Mouse (Mus musculus) lung, embryonic 14.5 days (tissue): Measurements from ENCODE around the gene Trappc3l. TPM values are rescaled to one million over a fixed set of nuclear protein-coding genes. Genes with fewer than 3 reads are reported as not detected.

Experiments used
- ATAC-seq: fragments of 200-750 bp; cut with Nextera tagmentation; 2 replicates; pipeline ENCODE4 v1.8.0; 2017; ENCODE audit warnings: mild to moderate bottlenecking, moderate TSS enrichment, moderate library complexity; ENCODE audit not compliant: insufficient read depth
- DNase-seq: peaks from one replicate; pipeline ENCODE4 v3.0.0-alpha.2; 2015
- H3K27ac ChIP-seq: fragments of 300-500 bp; sonication (generic); 2 replicates; pipeline ENCODE4 v1.5.1; 2014; ENCODE audit warnings: low read depth, mild to moderate bottlenecking, moderate library complexity
- H3K27me3 ChIP-seq: fragments of 300-500 bp; sonication (generic); 2 replicates; pipeline ENCODE4 v1.6.1; 2014; ENCODE audit warnings: low read length, control low read depth; ENCODE audit not compliant: insufficient read depth
- H3K36me3 ChIP-seq: fragments of 300-500 bp; sonication (generic); 2 replicates; pipeline ENCODE4 v1.6.1; 2014; ENCODE audit warnings: control low read depth; ENCODE audit not compliant: insufficient read depth
- H3K4me1 ChIP-seq: fragments of 300-500 bp; sonication (generic); 2 replicates; pipeline ENCODE4 v1.6.1; 2014; ENCODE audit warnings: antibody characterized with exemption, control low read depth; ENCODE audit not compliant: insufficient read depth
- H3K4me2 ChIP-seq: fragments of 300-500 bp; sonication (generic); 2 replicates; pipeline ENCODE4 v1.6.1; 2014; ENCODE audit warnings: mild to moderate bottlenecking
- H3K4me3 ChIP-seq: fragments of 300-500 bp; sonication (generic); 2 replicates; pipeline ENCODE4 v1.5.1; 2014; ENCODE audit warnings: low read depth, low read length
- H3K9ac ChIP-seq: fragments of 300-500 bp; sonication (generic); 2 replicates; pipeline ENCODE4 v1.6.1; 2014
- H3K9me3 ChIP-seq: fragments of 300-500 bp; sonication (generic); 2 replicates; pipeline ENCODE4 v1.6.1; 2016; ENCODE audit warnings: low read depth, low read length, control low read depth
- CTCF ChIP-seq: IDR thresholded peaks from 2 replicates; pipeline ENCODE4 v1.5.1; 2016; ENCODE audit warnings: antibody characterized with exemption, low read depth
- WGBS: fragments of 180-500 bp; shearing (Covaris S2); extraction: QIAGEN DNeasy Blood & Tissue Kit; methylation state at CpG from one replicate; pipeline ENCODE4 v1.1.7; 2014; 5-methylcytosine and 5-hydroxymethylcytosine counted together
- polyA plus RNA-seq: library from polyadenylated mRNA; unstranded; fragments of >200 nt; fragmentation: Nextera tagmentation; extraction: Ambion mirVana; gene quantifications from 2 replicates; pipeline ENCODE4 v1.2.1, GENCODE M21; 2014

Gene Trappc3l
- polyA plus RNA-seq, 1 experiment from 2014 or later: not detected

- no peaks in the 10 kb centered on the region for H3K4me1 ChIP-seq
- no peak overlapping the region for H3K9ac ChIP-seq
- H3K27me3 ChIP-seq: no peaks in the 10 kb centered on the region
- ATAC-seq (no peak), DNase-seq (no peak)
- no peaks in the 10 kb centered on the region for H3K9me3 ChIP-seq
- no peak overlapping the region for H3K4me2 ChIP-seq
- no peaks in the 10 kb centered on the region for H3K36me3 ChIP-seq
- no peak for TF ChIP-seq CTCF
- H3K4me3 ChIP-seq: no peak overlapping the region
- no peak overlapping the region for H3K27ac ChIP-seq
These were observed 80.4 kb downstream of the Trappc3l start for GRCm38 (mm10) chr10:34117770-34118169.

GRCm38 (mm10) chr10:34118421-34118820 lies 81.0 kb downstream of the Trappc3l start:
- ATAC-seq (no peak), DNase-seq (no peak)
- no peak for TF ChIP-seq CTCF
- Histone ChIP-seq H3K36me3 (no peaks in the 10 kb centered on the region), H3K27ac (no peak overlapping the region), H3K27me3 (no peaks in the 10 kb centered on the region), H3K9ac (no peak overlapping the region), H3K4me2 (no peak overlapping the region), H3K4me1 (no peaks in the 10 kb centered on the region), H3K9me3 (no peaks in the 10 kb centered on the region), H3K4me3 (no peak overlapping the region)
- WGBS: 84% methylated on average over 2 of the region's 2 CpGs

- H3K4me3 ChIP-seq: peak within 1 kb of the TSS; percentile 47
- H3K27ac ChIP-seq: no peak within 1 kb of the TSS
- H3K9ac ChIP-seq: peak within 1 kb of the TSS; percentile 55
- H3K36me3 ChIP-seq: no peaks in the 10 kb centered on the region
- peak; percentile 74 for DNase-seq
- 13% methylated on average over 44 of the region's 44 CpGs for WGBS
- peak within 1 kb of the TSS; percentile 82 for H3K4me2 ChIP-seq
- peak; percentile 76 for ATAC-seq
- H3K4me1 ChIP-seq: no peaks in the 10 kb centered on the region
- H3K27me3 ChIP-seq: no peaks in the 10 kb centered on the region
- H3K9me3 ChIP-seq: no peaks in the 10 kb centered on the region
- TF ChIP-seq CTCF: no peak
These were observed 90.3 kb downstream of the Trappc3l start, which contains the start of gene Calhm6 for GRCm38 (mm10) chr10:34127392-34128378. Gene Calhm6, minus strand, starts transcription at chr10:34127984.

GRCm38 (mm10) chr10:34128391-34128790 lies 91.0 kb downstream of the Trappc3l start:
- ATAC-seq (no peak), DNase-seq (peak; percentile 37)
- no peak for TF ChIP-seq CTCF
- WGBS: 67% methylated on average over 6 of the region's 6 CpGs
- no peaks in the 10 kb centered on the region for H3K4me1 ChIP-seq
- H3K27ac ChIP-seq: no peak overlapping the region
- H3K9ac ChIP-seq: no peak overlapping the region
- H3K4me2 ChIP-seq: no peak overlapping the region
- H3K36me3 ChIP-seq: no peaks in the 10 kb centered on the region
- no peaks in the 10 kb centered on the region for H3K27me3 ChIP-seq
- no peak overlapping the region for H3K4me3 ChIP-seq
- no peaks in the 10 kb centered on the region for H3K9me3 ChIP-seq

GRCm38 (mm10) chr10:34131356-34131755 lies 94.0 kb downstream of the Trappc3l start:
- H3K4me1 ChIP-seq: no peaks in the 10 kb centered on the region
- no peak for TF ChIP-seq CTCF
- no peak overlapping the region for H3K4me3 ChIP-seq
- no peak overlapping the region for H3K4me2 ChIP-seq
- DNase-seq: peak; percentile 5
- H3K9ac ChIP-seq: no peak overlapping the region
- H3K36me3 ChIP-seq: no peaks in the 10 kb centered on the region
- no peaks in the 10 kb centered on the region for H3K27me3 ChIP-seq
- H3K9me3 ChIP-seq: no peaks in the 10 kb centered on the region
- no peak overlapping the region for H3K27ac ChIP-seq
- 62% methylated on average over 2 of the region's 2 CpGs for WGBS
- no peak for ATAC-seq

GRCm38 (mm10) chr10:34136432-34136831 lies 99.0 kb downstream of the Trappc3l start:
- no peak overlapping the region for H3K4me3 ChIP-seq
- H3K9me3 ChIP-seq: no peaks in the 10 kb centered on the region
- 26% methylated on average over 6 of the region's 6 CpGs for WGBS
- no peak overlapping the region for H3K27ac ChIP-seq
- no peak overlapping the region for H3K9ac ChIP-seq
- H3K36me3 ChIP-seq: no peaks in the 10 kb centered on the region
- no peak overlapping the region for H3K4me2 ChIP-seq
- ATAC-seq (no peak), DNase-seq (no peak)
- no peak for TF ChIP-seq CTCF
- H3K27me3 ChIP-seq: no peaks in the 10 kb centered on the region
- H3K4me1 ChIP-seq: no peaks in the 10 kb centered on the region

- Histone ChIP-seq H3K9ac (no peak overlapping the region), H3K4me2 (no peak overlapping the region), H3K4me1 (no peaks in the 10 kb centered on the region), H3K27me3 (no peaks in the 10 kb centered on the region), H3K36me3 (no peaks in the 10 kb centered on the region), H3K4me3 (no peak overlapping the region), H3K27ac (no peak overlapping the region), H3K9me3 (no peaks in the 10 kb centered on the region; the same call in 1 of the 2 replicates)
- DNase-seq: peak; percentile 35
- ATAC-seq: no peak
- 42% methylated on average over 6 of the region's 6 CpGs for WGBS
- TF ChIP-seq CTCF: no peak
These were observed 100.6 kb downstream of the Trappc3l start for GRCm38 (mm10) chr10:34138027-34138426.
